Mouse (Mus musculus) ES-E14 (cell line): ENCODE data around the gene Cib4. TPM values are rescaled to one million over a fixed set of nuclear protein-coding genes. Genes with fewer than 3 reads are reported as not detected.

Source experiments
- DNase-seq: peaks from one replicate; pipeline ENCODE4 v3.0.0-alpha.2; 2013; ENCODE audit warnings: low read depth, low spot score
- H3K27ac ChIP-seq: 2 replicates; pipeline ENCODE4 v1.5.1; 2012; ENCODE audit warnings: low read depth, mild to moderate bottlenecking, low read length, moderate library complexity, mixed read lengths; ENCODE audit not compliant: poor library complexity, insufficient read depth, severe bottlenecking
- H3K36me3 ChIP-seq: 2 replicates; pipeline ENCODE4 v1.6.1; 2012; ENCODE audit warnings: mild to moderate bottlenecking, low read length, moderate library complexity, mixed read lengths; ENCODE audit not compliant: control insufficient read depth, poor library complexity, insufficient read depth, severe bottlenecking
- H3K4me1 ChIP-seq, 2 experiments: fragments of 150-350 bp in 1 of 2; sonication (generic) in 1 of 2; 2 replicates each; pipeline ENCODE4 v1.6.1; 2012; ENCODE audit warnings: low read length in 2 of 2, mild to moderate bottlenecking in 1 of 2, mixed read lengths in 1 of 2; ENCODE audit not compliant: control insufficient read depth in 2 of 2, insufficient read depth in 2 of 2, poor library complexity in 1 of 2
- H3K4me3 ChIP-seq, 2 experiments: fragments of 150-350 bp in 1 of 2; sonication (generic) in 1 of 2; 2 replicates each; pipeline ENCODE4 v1.5.1; 2012; ENCODE audit warnings: low read length in 2 of 2, low read depth in 1 of 2, mild to moderate bottlenecking in 1 of 2, mixed read lengths in 1 of 2; ENCODE audit not compliant: insufficient read depth in 1 of 2, poor library complexity in 1 of 2, severe bottlenecking in 1 of 2
- H3K9ac ChIP-seq: 2 replicates; pipeline ENCODE4 v1.6.1; 2012; ENCODE audit warnings: low read depth, mild to moderate bottlenecking, low read length, mixed read lengths; ENCODE audit not compliant: poor library complexity, insufficient read depth, severe bottlenecking
- H3K9me3 ChIP-seq: fragments of 150-350 bp; sonication (generic); 2 replicates; pipeline ENCODE4 v1.6.1; 2012; ENCODE audit warnings: low read depth, mild to moderate bottlenecking, low read length; ENCODE audit not compliant: control insufficient read depth, insufficient read depth
- CHD2 ChIP-seq: IDR thresholded peaks from 2 replicates; pipeline ENCODE4 v1.6.1; 2014; ENCODE audit warnings: mild to moderate bottlenecking, low read depth, low read length, inconsistent platforms
- HCFC1 ChIP-seq: IDR thresholded peaks from 2 replicates; pipeline ENCODE4 v1.6.1; 2012; ENCODE audit warnings: low read length, inconsistent platforms, borderline replicate concordance; ENCODE audit not compliant: insufficient read depth
- MAFK ChIP-seq: IDR thresholded peaks from 2 replicates; pipeline ENCODE4 v1.6.1; 2014; ENCODE audit warnings: mild to moderate bottlenecking, low read depth, low read length, inconsistent platforms; ENCODE audit not compliant: insufficient read depth
- ZC3H11A ChIP-seq: IDR thresholded peaks from 2 replicates; pipeline ENCODE4 v1.6.1; 2012; ENCODE audit warnings: low read depth, mild to moderate bottlenecking, inconsistent platforms, low read length, borderline replicate concordance
- ZNF384 ChIP-seq: IDR thresholded peaks from 2 replicates; pipeline ENCODE4 v1.6.1; 2012; ENCODE audit warnings: low read depth, low read length, inconsistent platforms
- in situ Hi-C, 2 experiments: fragments of 600-800 bp; cut with MboI; formaldehyde crosslinking; loops; one replicate each; pipeline ENCODE4 v1.15.1; 2025; ENCODE audit warnings: low sequenced_read_pairs in 2 of 2, inconsistent platforms in 1 of 2; ENCODE audit not compliant: unreplicated experiment in 2 of 2
- total RNA-seq: library from RNA; depleted of rRNA; stranded (reverse); fragments of 300-350 nt; gene quantifications from 2 replicates; pipeline ENCODE4 v1.2.3, GENCODE M21; 2012

The Cib4 gene
- total RNA-seq, 1 experiment: not detected

DNA sequence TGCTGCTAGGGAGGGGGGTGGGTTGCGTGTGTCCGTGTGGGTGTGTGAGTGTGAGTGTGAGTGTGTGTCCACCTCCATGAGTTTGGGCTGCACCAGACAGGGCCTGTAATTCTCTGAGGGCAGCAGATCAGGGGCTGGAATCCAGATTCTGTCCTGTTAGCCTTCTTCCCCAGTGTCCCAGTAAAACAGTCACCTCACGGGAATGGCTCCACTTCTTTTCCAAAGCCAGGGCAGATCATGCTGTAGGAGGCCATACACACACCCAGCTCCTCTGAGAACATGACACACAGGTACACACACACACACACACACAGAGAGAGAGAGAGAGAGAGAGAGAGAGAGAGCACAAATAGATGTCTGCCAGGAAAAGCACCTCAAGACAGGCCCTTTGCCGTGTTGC lies 43.4 kb upstream of the Cib4 start:
- Histone ChIP-seq H3K36me3 (no peaks in the 10 kb centered on the region), H3K4me3 (peak overlapping the region; percentile 56 to 69), H3K9ac (no peak overlapping the region), H3K9me3 (no peaks in the 10 kb centered on the region), H3K27ac (no peak overlapping the region), H3K4me1 (peaks cover 0 to 4% of the 10 kb centered on the region in 2 experiments; a peak in 1 of 4 replicates)
- in situ Hi-C loops: no loop called here
- TF ChIP-seq MAFK: no peak
- no peak for TF ChIP-seq HCFC1
- TF ChIP-seq CHD2: no peak
- no peak for TF ChIP-seq ZC3H11A
- TF ChIP-seq ZNF384: no peak
- no peak for DNase-seq

DNA sequence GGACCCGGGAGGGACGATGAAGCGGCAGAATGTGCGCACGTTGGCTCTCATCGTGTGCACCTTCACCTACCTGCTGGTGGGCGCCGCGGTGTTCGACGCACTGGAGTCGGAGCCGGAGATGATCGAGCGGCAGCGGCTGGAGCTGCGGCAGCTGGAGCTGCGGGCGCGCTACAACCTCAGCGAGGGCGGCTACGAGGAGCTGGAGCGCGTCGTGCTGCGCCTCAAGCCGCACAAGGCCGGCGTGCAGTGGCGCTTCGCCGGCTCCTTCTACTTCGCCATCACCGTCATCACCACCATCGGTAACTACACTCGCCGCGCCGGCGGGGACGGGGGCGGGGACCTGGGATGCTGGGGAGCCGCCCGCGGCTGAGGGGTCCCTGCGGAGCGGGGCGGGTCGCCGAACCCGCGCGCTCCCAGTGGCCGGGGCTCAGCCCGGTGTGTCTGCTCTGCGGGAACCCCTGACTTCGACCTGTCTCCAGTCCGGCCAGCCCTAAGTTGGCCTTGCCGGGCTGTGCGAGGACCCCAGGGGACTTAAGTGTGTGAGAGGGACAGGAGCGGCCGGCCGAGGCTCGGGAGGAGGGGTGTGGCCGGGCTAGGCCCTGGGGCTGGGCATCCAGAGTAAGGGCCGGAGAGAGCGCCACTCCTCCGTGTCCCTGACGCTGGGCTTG lies 42.8 kb upstream of the Cib4 start:
- in situ Hi-C loops: no loop called here
- no peak for DNase-seq
- no peak for TF ChIP-seq CHD2
- no peak for TF ChIP-seq MAFK
- TF ChIP-seq ZC3H11A: no peak
- no peak for TF ChIP-seq HCFC1
- TF ChIP-seq ZNF384: no peak
- no peak overlapping the region for H3K27ac ChIP-seq
- H3K4me1 ChIP-seq: peaks cover 0 to 4% of the 10 kb centered on the region in 2 experiments; a peak in 1 of 4 replicates
- H3K9ac ChIP-seq: 0 out of 2 replicates have a peak overlapping the region, but pooled peaks have one; percentile 22
- H3K9me3 ChIP-seq: no peaks in the 10 kb centered on the region
- peak overlapping the region; percentile 56 to 69 for H3K4me3 ChIP-seq
- no peaks in the 10 kb centered on the region for H3K36me3 ChIP-seq

DNA sequence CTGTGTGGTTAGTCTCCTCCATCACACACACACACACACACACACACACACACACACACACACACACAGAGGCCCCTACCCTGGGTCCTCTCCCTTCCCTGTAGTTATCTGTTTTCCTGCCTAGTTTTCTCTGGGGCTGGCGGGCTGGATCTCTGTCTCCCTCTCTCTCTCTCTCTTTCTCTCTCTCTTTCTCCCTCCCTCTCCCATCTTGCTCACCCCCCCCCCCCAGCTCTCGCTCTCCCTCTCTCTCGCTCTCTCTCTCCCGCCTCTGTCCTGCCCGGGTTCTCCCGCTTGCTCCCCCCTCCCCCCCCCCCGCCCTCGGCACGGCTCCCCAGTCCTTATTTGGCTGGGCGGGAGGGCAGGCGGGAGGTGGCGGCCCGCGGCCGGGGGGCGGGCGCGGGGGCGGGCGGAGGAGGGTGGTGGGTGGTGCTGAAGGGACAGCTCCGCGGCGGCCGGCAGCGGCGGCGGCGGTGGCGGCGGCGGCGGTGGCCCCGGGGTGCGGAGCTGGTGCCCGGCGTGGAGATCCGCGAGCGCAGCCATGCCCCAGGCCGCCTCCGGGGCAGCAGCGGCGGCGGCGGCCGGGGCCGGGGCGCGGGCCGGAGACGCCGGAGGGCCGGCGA lies 42.2 kb upstream of the Cib4 start, which contains the start of gene Kcnk3:
Kcnk3 (plus strand) TSS at position 490 of the 620 bp plus-strand sequence.
- Histone ChIP-seq H3K4me1 (peaks cover 0 to 4% of the 10 kb centered on the region in 2 experiments; a peak in 1 of 4 replicates), H3K9me3 (no peaks in the 10 kb centered on the region), H3K4me3 (peak within 1 kb of the TSS; percentile 56 to 69), H3K9ac (0 out of 2 replicates have a peak within 1 kb of the TSS, but pooled peaks have one; percentile 22), H3K27ac (no peak within 1 kb of the TSS), H3K36me3 (no peaks in the 10 kb centered on the region)
- no peak for TF ChIP-seq ZC3H11A
- no peak for DNase-seq
- in situ Hi-C loops: no loop called here

DNA sequence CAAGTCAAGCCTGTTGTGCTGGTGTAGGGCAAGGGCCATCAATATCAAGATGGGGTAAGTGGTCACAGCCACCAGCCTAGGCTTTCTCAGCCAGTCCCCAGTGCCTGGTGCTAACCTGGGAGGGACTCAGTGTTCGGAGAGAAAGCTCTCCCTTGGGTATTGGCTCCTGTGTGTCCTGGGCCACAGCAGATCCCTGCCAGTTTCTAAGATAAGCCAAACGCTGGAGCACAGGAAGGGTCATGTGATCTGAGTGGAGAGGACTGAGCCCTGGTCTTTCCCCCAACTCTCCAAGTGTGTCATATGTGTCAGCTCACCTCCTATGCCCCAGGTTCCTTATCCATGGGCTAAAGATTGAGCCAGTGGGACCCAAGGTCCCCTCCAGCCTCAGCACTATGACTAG lies 41.5 kb upstream of the Cib4 start:
- in situ Hi-C loops: no loop called here
- DNase-seq: no peak
- H3K27ac ChIP-seq: no peak overlapping the region

More for the DNA sequence above, 41.5 kb upstream of the Cib4 start:
- H3K9ac ChIP-seq: no peak overlapping the region
- H3K9me3 ChIP-seq: no peaks in the 10 kb centered on the region
- TF ChIP-seq ZNF384 (no peak), CHD2 (no peak), MAFK (no peak), HCFC1 (no peak), ZC3H11A (no peak)
- no peaks in the 10 kb centered on the region for H3K36me3 ChIP-seq
- H3K4me3 ChIP-seq: no peak overlapping the region
- peaks cover 0 to 4% of the 10 kb centered on the region in 2 experiments; a peak in 1 of 4 replicates for H3K4me1 ChIP-seq
